Mouse (Mus musculus) E14TG2a.4 (cell line): ENCODE measurements around the gene Zglp1.

Source experiments
- CTCF ChIP-seq: conservative IDR thresholded peaks from 2 replicates; pipeline ENCODE4 v1.5.1; 2014; ENCODE audit warnings: low read length
- NANOG ChIP-seq: IDR thresholded peaks from 2 replicates; pipeline ENCODE4 v1.6.1; 2014; ENCODE audit warnings: borderline replicate concordance, low read length, mixed read lengths
- POU5F1 ChIP-seq: IDR thresholded peaks from 2 replicates; pipeline ENCODE4 v1.6.1; 2014; ENCODE audit warnings: low read length, borderline replicate concordance

DNA sequence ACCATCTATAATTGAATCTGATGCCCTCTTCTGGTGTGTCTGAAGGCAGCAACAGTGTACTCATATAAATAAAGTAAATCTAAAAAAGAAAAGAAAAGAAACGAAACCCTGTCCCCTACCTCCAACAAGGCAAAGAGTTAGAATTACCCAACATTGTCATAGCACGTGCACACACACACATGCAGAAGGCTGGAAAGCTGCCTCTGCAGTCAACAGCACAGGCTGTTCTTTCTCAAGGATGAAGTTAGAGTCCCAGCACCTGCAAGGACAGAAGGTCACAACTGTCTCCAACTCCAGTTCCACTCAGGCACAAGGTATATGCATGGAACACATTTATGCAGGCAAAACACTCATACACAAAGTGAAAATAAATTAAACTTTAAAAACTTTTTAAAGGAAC, 35.2 kb upstream of the Zglp1 start:
- TF ChIP-seq CTCF (no peak), POU5F1 (no peak), NANOG (no peak)
